Mouse (Mus musculus): Measurements from ENCODE around the gene Mapk8ip1. TPM values are rescaled to one million over a fixed set of nuclear protein-coding genes. Genes with fewer than 3 reads are reported as not detected.
A peak's percentile ranks its signal among the peaks of the same experiment; 100 is the strongest.

The Mapk8ip1 gene
- polyA plus RNA-seq, 1 experiment: 15.8 TPM

DNA sequence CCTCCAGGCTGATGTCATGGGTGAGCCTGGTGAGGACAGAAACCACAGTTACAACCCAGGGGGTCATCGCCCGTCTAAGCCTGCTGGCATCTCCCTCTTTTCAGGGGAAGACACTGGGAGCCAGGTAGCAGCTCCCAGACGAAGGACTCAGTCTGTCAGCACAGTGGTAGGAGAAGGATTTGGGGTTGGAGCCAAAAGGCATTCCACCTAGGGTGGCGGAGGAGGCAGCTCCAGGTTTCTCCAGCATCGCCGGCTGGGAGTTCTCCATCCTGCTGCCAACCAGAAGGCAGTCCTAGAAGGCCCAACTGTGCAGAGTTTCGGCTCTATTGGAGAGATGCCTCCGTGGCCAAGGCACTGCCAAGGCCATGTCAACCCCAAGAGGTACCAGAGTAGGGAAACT lies 9.9 kb downstream of the Mapk8ip1 start:
- DNase-seq (ENCODE audit: low spot score): no peak

DNA sequence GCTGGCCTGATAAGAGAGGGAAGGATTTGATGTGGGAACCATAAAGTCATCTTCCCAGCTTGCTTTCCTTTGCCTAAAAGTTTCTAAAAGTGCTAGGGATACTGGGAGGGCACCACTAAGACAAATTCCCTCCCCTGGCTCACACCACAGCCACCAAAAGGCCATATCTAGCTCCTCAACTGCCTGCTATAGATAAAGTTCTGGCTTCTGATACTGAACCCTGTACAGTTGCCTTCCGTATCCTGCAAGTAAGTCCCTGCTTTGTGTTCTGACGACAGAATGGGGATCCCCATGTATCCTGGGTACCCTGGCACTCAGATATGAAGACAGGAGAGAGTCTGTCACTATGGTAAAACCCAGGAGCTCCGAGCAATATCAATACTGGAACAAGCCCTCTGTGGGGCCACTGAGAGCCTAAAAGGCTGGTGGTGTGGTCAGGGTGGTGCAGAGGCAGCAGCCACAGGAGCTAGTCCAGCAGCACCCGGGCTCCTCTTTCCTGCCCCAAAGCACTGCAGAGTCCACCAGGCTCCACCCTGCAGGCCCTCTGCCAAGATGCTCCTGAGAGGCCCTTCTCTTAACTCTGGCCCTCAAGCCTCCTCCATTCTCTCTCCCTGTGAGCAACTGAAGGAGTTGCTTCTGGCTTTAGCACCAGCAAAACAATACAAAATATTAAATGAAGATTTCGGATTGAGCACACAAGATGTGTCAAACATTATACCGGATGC lies 10.7 kb downstream of the Mapk8ip1 start:
- DNase-seq (ENCODE audit: low spot score): no peak

DNA sequence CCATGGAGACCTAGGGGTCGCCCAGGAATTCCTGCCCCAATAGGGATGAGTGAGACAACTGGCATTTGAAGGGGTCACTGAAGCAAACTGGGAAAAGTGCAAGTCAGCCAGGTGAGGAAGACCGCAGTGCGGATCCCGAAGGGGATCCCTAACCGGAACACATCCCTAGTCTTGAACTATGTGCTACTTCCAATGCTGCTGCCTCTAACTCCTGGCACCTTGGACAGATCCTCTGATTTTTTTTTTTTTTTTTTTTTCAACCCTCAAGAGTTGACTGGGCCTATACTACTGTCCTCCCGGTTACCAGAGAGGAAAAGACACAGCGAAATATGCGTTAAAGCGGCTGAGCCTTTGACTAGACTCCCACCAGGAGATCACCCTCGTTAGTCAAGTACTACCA lies 11.4 kb downstream of the Mapk8ip1 start:
- no peak for DNase-seq (ENCODE audit: low spot score)

DNA sequence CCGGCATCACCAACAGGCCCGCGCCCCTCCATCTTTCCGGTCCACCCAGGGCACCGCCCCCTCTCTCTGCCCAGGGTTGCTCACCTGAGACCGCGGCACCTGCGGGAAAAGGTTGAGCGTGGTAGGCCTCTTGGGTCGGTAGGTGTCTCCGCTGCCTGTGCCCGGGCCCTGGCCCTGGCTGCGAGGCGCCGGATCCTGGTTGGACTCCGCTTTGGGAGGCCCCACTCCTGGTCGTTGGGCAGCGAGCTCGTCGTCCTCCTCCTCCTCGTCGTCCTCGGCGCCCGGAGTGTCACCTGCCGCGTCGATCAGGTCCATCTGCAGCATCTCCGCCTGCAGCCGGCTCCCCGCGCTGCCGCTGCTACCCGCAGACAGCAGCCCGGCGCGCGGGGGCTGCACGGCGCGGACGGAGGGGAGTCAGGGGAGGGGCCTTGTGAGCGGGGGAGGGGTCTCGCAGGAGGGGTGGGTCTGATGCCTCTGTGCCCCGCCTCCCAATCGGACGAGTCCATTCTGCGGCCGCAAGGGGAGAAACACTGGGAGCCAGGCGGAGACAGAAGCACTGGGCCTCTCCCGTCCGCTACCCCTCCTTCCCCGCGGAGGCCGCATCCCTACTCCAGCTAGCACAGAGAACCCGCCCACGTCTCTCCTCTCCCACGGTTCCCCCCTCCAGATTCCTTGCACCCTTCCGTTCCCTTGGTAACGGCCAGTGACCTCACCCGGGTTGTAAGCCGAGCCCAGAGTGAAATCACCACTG lies 12.0 kb downstream of the Mapk8ip1 start:
- peak; percentile 62 for DNase-seq (ENCODE audit: low spot score)

DNA sequence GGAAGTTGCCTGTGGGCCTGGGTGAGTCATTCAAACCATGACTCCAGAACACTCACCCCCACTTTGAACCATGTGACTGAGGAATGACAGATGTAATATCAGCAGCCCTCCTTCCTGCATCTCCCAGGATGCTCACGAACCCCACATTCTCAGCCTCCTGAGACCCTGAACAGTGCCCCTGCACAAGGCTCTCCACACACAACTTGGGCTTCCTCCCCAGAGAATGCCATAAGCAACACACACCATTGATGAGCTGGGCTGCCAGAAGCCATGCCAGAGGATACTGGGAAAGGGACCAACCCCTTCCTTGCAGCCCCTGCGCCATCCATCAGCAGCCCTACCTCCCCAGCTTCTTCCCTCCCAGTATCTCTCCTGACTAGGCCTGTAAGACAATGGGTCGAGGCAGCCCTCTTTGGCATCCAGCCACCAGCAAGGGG lies 13.0 kb downstream of the Mapk8ip1 start:
- no peak for DNase-seq (ENCODE audit: low spot score)

DNA sequence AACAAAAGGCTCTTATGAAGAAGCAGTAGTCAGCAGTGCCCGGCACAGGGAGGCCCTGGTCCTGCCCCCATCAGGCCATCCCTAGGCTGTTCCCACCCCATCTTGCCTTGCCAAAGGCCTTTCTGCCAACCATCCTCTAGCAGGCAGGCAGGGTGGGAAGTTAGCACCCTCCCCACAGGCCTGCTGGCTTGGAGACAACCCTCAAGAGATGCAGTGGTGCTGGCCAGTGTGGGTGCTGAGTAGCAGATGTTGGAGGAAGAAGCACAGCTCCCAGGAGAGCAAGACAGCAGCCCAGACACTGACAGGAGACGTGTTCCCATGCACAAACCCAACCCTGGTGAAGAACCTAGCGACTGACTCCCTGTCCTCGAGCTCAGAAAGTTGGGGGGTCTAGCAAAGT lies 13.4 kb downstream of the Mapk8ip1 start:
- DNase-seq (ENCODE audit: low spot score): no peak

DNA sequence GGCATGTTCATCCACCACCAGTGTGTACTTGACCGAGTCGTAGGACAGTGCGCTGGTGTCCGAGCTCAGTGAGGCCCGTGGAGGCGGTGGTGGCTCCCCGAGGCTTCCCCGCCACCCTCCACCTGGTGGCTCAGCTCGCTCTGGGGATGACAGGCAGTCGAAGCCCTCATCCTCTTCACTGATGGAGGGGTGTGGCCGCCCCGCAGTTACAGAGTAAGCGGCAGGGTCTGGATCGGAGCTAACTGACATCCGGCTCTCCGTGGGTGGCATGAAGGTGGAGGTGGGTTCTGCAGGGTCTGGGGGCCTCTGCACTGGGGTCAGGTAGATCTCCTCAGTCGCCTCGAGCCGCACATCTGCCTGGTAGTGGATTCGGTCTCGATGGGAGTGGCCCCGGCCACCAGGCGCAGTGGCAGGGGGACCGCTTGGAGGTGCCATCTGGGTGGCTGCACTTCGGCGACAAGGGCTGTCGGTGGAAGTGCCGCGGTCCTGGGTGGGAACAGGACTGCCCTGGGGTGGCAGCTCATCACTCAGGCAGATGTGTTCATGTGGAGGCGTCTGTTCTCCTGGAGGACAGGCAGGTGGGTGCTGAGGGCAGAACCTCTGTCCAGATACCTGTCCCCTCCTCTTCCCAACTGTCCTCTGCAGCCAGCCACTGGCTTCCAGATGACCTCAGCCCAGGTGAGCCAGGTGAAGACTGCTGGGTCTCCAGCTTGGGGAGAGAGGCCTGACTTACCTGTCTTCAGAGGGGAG lies 14.1 kb downstream of the Mapk8ip1 start:
- DNase-seq (ENCODE audit: low spot score): no peak

DNA sequence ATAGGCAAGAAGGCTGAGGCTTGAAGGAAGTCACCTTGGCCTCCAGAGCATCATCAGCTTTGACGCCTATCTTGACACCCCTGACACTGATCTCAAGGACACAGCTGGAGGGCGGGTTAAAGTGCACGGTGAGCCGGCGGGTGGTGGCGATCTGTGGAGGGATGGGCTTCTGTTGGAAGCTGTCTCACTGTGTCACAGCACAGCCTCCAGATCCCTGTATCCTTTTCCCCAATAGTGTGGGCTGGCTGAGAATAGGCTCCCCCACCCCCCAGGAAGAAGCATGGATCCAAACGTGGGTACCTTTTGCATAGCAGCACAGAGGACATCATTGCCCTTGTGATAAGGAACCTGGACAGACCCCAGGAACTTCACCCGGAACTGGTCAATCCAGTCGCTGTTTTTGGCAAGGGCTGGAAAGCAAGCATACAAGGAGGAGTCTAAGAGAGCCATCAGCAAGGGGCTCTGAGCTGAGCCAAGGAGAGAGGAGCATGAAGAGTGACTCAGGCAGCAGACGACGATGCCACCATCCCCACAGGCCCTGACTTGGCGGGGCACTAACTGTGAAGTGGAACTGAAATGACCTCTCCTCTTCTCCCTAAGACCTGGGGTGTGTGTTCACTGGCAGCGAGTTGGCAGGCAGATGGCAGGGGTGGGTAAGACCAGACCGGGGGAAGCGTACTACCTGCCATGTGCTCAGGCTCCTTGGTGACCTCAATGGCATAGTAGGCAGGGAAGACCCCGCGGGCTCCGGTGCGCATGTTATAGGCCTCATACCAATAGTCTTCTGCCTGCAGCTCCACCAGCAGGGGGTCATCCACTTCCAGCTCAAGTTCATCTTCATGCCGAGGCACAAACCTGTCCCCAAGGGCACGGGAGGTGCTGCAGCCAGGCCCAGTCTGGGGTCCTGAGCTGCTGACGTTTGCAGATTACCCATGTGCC lies 15.7 kb downstream of the Mapk8ip1 start:
- no peak for DNase-seq (ENCODE audit: low spot score)

DNA sequence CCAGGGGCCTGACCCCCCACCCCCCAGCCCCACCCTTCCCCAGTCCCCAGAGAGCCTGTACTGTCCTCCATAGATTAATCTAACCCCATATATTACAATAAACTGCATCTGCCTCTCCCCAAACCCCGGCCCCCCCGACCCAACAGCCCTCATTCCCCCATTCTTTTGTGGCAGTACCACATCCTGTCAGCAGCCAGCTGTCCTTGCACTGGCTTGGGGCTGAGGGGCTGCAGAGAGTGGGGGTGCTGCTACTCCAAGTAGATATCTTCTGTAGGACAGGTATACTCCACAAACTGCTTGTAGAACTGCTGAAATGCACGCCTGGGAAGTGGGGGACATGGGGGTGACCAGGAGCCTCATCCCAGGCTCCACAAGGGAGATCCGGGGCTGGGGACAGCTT lies 17.0 kb downstream of the Mapk8ip1 start:
- DNase-seq (ENCODE audit: low spot score): no peak

DNA sequence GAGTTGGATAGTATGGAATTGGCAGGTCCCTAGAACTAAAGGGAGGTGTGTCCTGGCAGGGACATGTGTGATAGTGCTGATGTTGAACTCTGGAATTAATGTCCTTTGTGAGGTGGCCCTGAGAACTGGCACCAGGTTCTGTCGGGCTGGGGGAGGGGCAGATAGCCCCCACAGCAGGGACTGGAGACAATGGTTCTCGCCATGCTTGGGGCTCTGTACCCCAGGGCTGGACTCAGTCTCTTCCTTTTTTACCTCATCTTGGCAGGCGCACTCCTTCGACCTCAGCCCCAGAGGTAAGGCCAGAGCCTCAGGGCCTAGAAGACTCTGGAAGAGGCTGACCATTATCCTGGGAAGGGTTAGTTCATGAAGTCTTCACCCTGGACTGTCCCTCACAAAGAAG lies 18.3 kb downstream of the Mapk8ip1 start:
- DNase-seq (ENCODE audit: low spot score): no peak

DNA sequence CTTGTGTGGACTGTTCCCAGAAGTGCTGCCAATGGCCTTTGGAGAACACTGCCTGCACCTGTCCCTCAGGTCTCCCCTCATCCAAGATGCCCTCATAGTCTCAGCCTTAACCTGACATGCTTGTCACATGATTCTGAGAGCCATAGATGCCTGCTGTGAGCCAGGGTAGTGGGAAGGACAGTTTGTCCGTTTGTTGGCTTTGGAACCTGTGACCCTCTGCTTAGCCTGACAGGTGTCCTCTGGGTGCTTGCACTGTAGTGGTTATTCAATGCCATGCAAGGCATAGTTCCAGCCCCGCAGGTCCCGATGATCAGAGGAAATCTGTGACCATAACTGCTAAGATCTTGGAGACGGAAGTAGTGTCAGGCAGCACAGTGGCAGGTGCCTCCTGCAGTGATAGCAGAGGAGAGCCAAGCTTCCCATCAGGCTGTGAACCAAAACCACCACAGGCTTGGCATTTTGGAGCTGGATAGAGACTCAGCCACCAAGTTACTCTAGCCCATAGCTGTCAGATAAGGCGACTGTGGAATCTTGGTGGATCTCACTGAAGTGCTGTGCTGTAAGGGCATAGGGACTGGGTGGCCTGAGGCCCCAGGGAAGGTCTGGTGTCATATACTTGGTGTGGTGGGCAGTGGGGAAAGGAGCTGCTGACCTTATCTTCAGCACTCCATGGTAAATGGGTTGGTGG lies 19.0 kb downstream of the Mapk8ip1 start, which contains the start of gene 1700029I15Rik:
TSS of gene 1700029I15Rik (plus strand) at position 638 of the 688 bp plus-strand sequence.
- DNase-seq (ENCODE audit: low spot score): no peak

DNA sequence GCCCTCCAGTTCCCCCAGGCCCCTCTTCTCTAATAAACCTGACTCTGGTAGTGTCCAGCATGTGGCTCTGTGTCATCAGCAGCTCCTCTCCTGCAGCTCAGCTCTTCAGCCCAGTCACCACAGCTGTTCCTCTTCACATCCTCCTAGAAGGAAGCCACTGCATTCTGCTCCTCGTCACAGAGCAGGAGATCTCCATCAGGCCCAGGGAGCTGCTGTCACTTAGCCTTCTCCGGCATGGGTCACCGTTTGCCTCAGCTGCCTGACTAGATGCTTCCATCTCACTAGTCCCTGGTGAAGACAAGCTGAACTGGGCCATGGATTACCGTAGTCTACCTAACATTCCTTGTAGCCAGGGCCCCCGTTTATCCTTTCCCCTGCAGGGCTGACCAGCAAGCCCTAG lies 19.9 kb downstream of the Mapk8ip1 start:
- DNase-seq (ENCODE audit: low spot score): no peak

DNA sequence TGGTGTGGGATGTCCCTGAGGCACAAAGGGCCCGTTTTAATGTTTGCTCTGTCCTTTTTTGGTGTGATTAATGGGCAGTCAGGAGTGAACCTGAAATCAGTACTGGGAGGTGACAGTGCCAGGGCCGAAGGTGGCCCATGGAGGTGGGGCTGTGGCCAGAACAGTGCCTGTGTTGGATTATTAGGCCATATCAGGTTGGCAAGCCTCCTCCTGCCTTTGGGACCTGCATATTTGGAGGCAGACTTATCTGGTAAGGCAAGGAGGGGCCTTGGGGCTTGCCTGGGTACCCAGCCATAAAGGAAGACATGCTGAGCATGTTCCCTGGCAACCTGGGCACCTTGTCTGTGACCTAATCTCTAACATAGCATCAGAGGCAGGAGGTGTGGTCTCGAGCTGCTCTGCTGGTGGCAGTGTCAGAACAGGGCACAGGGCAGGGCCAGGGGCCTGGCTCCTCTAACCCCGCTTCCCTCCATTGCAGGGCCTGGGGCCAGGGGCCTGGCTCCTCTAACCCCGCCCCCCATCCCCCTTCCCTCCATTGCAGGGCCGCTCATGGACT lies 20.5 kb downstream of the Mapk8ip1 start:
- no peak for DNase-seq (ENCODE audit: low spot score)

DNA sequence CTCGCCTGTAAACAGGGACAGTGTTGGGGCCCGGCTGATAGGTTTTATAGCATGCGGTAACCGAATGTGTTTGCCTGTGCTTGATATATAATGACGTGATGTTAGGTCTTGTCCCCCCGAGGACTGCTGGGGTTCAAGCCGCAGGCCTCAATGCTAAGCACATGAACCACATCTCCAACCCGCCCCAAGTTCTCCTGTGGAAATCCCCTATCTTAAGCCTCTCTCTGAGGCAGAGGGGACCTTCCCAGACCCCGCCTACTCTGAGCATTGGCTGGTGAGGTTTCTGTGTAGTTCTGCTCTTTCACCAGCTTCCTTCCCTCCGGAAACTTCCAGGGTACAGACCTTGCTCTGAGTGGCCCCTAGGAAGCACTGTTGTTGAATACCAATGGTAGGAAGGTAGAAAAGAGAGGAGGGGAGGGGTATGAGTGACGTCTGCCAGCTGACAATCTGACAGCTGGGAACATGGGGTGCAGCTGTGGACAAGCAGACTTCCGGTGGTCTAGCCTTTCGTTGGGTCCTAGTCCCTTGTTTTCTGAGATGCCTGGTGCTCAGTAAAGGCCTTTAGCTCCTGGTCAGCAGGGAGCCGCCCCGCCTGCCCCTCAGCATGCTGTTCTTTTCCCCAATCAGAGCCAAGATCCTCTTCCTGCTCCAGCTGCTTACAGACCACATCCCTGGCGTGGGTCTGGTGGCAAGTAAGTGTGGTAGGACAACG lies 21.1 kb downstream of the Mapk8ip1 start:
- no peak for DNase-seq (ENCODE audit: low spot score)

DNA sequence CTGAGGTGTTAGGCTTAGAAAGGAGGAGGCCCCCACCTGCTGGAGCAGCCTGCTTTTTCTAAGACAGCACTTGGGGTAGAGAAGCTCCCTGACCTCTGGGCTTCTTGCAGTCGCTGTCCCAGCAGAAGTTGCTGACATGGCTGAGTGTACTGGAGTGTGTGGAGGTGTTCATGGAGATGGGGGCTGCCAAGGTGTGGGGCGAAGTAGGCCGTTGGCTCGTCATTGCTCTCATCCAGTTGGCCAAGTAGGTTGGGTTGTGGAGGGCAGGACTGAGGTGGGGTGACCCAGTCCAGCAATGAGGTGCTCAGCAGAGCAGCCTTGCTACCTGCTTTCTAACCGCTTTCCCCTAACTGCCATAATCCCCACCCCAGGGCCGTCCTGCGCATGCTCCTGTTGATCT lies 23.7 kb downstream of the Mapk8ip1 start:
- DNase-seq (ENCODE audit: low spot score): no peak

DNA sequence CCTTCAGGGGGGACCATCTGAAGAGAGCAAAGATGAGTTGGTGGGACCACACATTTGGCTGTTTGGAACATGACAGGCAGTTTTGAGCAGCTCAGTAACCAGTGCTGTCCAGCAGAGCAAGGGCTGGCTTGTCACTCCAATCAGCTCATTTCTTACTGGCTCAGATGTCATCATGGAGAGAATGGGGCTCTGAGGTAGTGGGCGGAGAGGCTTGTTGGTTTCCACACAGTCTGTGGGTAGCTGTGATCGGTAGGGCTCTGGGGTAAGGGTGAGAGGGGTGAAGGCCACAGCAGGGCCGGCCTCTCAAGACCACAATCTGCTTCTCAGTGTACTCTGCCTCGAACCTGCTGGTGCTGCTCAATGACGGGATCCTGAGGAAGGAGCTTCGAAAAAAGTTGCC lies 24.8 kb downstream of the Mapk8ip1 start:
- no peak for DNase-seq (ENCODE audit: low spot score)

DNA sequence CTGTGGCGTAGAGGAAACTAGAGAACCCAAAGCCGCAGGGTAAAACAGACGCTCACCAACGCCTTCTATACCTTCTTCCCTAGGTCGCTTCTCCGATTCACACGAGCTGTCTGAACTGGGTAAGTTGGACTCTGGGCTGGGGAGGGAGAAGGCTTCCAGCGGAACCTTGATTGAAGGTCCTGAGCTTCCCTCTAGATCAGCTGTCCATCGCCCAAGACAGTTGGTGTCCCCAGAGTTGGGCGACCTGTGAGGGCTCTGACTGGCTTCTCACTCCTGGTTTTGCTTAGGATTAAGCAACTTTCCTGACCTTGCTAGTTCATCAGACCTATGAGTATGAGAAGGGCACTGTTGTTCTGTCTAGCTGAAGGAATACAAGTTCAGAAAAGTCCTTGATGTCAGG lies 25.3 kb downstream of the Mapk8ip1 start:
- DNase-seq (ENCODE audit: low spot score): no peak

DNA sequence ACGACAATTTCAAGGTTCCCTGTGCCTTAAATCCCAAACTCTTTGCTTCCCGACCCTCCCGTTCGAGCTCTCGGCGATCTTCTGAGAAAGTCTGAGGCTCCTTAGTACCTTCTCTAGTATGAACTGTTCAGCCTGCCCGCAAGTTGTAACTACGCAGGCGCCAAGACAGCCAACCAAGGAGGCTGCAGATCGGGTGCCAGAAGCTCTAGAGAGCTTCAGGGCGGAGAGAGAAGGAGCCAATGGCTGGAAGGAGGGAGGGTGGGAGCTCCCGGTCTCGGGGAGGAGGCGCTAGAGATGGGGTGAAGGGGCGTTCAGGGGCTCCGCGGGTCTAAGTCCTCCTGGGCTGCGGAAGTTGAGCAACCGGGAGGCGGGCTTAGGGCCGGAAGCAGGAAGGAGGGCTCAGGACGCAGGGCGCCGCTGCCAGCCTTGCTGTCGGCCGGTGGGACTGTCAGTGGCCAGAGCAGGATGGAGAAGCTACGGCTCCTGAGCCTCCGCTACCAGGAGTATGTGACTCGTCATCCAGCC lies 25.9 kb downstream of the Mapk8ip1 start:
- DNase-seq (ENCODE audit: low spot score): peak; percentile 87

DNA sequence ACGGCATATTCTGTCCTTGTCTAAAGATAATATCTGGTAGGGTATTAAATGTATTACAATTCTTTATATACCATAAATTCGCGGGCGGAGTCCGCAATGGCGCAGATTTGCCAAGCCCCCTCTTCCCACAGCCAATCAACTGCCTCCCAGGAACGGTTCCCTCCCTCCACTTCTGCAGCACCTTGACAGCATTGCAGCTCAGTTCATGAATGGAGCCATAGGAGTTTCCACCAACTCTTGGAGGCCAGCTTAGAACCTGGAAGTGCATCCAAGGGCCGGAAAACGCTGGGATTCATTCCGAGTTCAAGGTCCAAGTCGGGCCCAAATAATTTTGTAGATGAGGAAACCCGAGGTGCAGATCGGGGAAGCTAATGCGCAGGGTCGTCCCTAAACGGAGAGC lies 26.5 kb downstream of the Mapk8ip1 start, which contains the start of the genes Pex16 and Large2:
TSS of gene Pex16 (plus strand) at position 163 of the 400 bp plus-strand sequence.
TSS of gene Large2 (minus strand) at position 356 of the 400 bp plus-strand sequence.
- no peak for DNase-seq (ENCODE audit: low spot score)

All from urinary bladder, adult 2 months (tissue).